Mouse (Mus musculus) ovary, postnatal 36 days (tissue): Measurements from ENCODE around the gene Neurl1a.

Experiments used
- DNase-seq: peaks from one replicate; pipeline ENCODE4 v3.0.0; 2022; ENCODE audit warnings: low spot score, mixed read lengths

Neurl1a gene

DNA sequence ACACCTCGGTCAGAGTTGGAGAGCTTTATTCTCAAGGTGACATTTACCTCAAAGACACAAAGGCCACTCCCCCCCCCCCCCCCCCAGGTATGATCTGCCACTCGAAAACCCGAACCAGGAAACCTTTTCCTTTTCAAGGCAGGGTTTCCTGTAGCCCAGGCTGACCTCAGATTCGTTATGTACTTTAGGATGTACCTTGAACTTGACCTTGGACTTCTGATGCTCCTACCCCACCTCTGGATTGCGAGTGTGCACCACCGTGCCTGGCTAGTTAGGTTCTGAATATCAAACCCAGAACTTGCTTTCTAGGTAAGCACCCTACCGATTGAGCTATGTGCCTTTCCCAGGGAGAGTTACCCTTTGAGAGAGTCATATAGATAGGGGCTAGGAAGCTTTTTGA is 69.7 kb downstream of the Neurl1a start:
- DNase-seq, result no peak

DNA sequence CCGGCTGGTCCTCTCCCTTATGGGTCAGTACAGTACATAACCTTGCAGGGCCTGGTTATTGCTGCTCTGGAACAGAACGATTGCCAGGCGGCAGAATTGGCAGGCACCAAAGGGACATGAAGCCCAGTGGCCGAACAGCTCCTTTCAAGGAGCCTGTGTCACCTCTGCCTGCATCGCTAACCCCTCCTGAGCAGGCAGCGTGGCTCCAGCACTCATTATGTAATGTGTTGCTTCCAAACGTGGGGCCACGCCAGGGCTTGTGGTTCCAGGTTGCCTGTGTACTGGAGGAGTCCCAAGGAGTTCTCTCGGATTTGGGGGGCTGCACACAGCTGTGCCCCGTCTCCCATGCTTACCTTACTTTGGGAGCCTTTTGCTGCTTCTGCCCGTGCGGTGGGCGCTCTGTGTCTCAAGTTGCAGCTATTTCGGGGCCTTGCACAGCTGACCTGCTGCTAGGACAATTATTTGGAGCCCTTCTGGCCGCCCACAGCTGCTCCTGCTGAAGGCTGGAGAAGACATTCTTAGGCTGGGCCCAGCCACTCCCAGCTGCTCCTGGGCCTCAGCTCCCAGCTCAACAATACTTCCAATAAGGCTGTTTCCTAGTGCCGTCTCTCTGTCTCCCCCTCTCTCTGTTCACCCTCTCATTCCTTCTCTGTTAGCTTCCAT is 70.4 kb downstream of the Neurl1a start:
- DNase-seq, result no peak

DNA sequence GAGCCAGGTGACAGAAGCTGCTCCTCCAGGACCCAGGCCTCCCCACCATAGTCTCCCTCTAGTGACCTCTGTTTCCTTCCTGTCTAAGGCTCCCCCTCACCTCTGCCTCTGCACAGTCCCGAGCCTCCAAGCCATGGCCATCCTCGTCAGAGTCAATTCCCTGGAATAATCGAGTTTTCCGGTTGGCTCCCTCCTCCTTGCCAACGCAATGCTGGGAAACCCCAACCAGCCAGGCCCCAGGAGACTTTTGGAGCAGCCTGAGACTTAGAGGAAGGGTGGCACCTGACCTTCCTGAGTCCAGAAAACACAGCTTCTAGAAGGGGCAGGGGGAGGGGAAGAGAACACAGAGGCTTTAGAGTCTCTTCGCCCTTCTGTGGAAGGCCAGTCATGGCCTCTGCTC is 72.3 kb downstream of the Neurl1a start:
- DNase-seq, result no peak

DNA sequence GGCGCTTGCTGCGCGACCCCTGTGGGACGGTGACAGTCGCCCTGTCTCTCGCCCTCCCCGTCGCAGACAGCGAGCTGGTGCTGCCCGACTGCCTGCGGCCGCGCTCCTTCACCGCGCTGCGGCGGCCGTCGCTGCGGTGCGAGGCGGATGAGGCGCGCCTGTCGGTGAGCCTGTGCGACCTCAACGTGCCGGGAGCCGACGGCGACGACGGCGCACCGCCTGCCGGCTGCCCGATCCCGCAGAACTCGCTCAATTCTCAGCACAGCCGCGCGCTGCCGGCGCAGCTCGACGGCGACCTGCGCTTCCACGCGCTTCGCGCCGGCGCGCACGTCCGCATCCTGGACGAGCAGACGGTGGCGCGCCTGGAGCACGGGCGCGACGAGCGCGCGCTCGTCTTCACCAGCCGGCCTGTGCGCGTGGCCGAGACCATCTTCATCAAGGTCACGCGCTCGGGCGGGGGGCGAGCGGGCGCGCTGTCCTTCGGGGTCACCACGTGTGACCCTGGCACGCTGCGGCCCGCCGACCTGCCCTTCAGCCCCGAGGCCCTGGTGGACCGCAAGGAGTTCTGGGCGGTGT is 74.5 kb downstream of the Neurl1a start:
- no peak for DNase-seq

DNA sequence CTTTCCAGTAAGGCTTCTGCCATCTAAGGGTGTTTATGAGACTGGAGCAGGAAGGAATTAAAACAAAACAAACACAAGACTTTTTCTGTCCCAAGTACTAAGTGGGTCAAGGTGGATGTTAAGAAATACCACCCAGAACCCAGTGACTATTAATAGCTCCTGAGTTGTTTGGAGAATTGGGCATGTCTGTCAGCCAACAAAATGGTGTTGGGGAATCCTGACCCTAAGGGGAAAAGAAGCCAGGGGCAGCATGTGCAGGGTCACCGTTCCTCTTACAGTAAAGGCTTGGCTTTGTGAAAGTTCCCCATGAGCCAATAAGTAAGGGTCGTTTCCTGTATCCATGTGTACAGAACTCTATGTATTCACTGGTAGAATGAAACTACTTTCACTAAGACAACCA is 76.4 kb downstream of the Neurl1a start:
- DNase-seq, result no peak

DNA sequence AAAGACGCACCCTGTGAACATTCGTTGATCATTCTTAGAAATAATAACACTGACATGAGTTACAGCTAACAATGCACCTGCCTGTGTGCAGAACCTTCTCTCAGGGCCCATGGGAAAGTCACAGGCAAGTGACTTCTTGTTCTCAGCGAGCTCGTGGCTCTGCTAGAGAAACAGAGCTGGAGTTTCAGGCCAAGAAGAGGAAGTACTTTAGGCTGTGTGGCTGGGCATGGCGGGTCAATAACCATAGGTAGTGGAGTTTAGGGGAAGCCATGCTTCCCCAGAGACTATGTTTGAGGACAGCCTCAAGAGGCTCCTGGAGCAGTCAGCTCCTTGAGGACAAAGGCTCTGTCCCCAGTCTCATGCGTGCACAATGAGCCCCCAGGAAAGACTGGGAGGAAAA is 77.3 kb downstream of the Neurl1a start:
- DNase-seq, result no peak

DNA sequence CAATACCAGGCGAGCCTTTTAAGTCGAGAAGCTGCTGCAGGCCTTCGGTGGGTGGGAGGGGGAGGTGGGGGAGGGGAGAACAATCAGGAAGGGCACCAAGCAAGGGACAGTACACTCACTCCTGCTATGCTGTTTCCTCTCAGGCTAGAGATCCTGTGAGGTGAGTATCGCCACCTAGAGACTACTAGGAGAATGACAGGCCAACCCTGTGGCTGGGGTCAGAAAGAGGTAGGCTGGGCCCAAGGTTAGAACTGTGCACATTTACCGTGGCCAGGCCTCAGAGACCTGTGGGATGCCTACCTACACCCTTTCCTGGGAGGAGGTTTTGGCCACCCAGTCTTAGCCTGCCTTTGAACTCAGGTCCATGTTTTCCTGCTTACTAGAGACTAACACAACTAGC is 81.0 kb downstream of the Neurl1a start:
- DNase-seq, result no peak

DNA sequence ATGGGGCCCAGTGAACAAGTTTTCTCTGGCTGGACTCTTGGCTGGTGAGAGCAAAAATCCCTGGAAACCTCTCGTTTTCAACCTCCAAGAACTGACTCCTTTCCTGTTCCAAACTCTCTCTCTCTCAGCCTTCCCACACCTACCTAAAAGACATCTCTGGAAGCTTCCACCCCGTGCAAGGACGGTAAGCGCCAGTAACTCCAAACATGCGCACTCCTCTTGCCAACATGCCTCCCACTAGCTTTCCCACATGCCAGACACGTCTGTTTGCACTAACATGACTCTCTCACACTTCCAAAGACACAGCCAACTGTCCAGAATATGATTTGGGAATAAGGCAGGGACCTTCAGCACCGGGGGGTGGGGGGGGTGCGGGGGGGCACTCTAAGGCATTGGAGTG is 82.6 kb downstream of the Neurl1a start:
- no peak for DNase-seq

DNA sequence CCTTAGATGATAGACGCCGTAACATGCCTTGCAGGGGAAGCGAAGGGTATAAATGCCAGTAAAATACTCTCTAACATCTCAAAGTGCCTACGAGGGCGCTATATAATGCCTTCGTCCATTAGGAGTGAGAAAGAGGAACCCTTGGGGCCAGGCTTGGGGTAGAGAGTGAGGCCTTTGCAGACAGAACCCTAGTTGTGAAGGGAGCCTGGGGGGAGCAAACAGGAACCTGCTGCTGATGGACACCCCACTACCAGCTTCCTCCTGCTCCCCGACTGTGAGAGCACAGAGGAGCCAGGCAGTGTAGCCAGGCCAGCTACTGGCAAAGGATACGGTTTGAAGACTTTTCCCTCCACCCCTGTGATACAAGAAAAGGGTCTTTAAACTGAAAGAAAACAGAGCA is 85.0 kb downstream of the Neurl1a start:
- DNase-seq, result no peak

DNA sequence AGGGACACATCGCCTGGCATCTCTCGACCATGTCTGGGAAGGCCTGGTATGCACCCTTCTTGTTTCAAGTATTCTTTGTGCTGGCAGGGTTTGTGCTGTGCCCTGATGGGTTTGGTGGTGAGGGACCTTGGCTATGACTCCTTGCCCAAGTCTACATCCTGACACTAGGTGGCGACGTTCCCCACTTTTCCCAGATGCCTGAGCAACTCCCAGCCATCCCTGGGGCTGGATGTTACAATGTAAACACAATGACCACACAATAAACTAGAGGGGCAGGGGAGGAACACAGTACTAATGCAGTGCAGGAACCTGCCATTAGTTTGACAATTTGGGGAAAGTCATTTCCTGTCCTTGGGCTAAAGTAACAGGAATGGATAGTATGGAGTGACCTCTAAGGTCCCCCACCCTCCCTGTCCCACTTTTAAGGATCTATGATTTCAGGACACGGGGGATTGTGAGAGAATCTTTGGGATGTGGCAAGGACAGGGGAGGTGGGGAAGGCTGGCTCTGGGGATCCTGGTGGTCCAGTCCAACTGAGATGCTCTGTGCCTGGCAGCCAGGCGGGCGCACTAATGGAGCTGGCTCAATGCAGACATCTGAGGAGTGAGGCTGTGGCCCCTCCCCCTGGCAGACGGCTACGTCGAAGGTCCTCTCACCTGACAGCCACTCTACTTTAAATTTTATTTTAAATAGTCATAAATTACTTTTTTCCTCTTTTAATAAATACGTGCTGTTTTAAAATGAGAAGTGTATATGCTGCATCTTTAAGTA is 85.9 kb downstream of the Neurl1a start:
- peak; percentile 68 for DNase-seq

DNA sequence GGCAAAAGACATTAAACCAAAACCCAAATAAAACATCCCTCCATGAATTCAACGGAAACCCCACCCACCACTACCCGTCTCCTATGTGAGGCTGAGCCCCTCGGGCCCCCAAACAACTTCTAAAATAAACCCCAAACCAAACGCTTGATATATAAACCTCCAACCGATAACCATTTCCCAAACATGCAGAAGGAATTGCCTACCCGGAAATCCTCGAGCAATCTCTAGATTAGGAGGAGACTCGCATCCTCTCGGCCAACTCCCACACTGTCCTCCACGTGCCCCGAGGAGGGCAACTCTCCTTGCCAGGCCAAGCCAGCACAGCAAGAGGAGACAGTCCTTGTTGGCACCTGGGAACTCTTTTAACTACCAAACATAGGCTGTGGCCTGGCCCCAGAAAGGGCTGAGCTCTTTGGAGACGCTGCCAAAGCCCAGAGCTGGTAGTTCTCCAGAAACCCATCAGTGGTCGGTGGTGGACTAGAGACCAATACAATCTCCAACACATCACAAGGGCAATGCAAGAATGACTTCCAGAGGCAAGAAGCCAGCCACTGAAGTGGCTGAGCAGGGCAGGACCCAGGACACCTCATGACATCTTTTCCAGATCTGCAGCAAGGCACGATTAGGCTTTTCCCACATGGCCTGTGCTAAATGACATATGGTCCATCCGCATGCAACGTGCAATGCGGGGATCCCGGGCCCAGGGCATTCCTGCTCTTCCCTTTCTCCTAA is 87.6 kb downstream of the Neurl1a start:
- no peak for DNase-seq

DNA sequence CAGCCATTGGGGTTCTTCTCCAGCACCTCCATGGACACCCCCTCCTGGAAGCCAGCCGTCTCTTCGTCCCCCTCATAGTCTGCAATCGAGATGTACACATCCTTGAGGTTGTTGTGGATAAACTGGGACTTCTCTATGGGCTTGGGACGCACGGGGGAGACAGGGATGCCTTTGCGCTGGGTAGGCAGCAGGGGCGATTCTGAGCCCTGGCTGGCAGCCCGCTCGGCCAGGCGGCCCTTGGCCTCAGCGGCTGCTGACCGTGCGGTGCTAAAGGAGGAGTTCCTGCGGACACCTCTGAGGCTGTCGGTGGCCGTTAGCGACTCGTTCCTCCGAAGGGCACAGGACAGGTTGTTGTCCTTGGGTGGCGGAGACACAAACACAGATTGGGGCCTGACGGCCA is 88.4 kb downstream of the Neurl1a start:
- no peak for DNase-seq

DNA sequence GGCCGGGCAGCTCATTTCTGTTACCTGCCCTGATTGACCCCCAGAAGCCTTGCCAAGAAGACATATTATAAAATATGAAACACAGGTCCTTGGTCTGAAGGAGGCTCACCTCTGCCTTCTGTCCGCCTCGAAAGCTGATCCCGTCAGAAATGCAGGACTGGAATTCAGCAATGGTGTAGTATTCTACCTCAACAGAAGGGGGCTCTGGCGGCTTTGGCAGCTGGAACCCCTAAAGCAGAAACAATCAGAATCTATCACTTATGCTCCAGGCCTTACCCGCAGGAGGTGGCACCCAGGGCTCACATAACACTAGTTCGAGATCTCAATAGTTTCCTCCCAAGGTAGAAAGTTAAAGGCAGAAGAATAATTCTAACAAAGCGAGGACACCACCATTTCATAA is 91.1 kb downstream of the Neurl1a start:
- DNase-seq, result no peak

DNA sequence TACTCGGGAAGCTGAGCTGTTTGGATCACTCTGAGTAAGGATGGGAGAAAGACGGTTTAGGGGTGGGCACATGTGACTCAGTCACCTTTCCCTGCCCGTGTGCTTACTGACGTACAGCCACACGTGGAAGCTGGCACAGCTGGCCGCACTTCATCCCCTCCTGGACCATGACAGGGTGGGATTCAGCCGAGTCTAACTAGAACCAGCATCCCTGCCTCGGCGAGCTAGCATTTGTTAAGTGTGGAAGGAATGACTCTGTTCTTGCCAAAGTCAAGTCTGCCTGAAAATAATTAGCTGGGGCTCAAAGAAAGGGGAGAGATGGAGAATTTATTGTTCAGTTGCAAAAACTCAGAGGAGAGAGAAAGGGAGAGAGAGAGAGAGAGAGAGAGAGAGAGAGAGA is 91.9 kb downstream of the Neurl1a start:
- DNase-seq, result no peak

DNA sequence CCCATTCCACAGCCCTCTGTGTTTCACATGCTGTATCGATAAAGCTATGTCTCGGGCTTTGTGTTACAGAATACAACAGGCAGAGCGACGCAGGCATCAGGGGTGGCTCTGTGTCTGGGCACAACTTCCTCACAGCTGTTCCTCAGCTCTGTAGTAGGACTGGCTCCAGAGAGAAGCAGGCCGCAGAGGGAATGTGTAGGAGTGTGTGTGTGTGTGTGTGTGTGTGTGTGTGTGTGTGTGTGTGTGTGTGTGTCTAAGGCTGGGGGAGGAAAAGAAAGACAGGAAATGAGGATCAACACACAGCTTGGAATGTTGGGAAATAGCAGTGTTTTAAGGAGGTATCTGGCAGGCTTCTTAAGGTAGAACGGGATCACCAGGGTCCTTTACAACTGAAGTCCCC is 98.1 kb downstream of the Neurl1a start:
- DNase-seq, result no peak

DNA sequence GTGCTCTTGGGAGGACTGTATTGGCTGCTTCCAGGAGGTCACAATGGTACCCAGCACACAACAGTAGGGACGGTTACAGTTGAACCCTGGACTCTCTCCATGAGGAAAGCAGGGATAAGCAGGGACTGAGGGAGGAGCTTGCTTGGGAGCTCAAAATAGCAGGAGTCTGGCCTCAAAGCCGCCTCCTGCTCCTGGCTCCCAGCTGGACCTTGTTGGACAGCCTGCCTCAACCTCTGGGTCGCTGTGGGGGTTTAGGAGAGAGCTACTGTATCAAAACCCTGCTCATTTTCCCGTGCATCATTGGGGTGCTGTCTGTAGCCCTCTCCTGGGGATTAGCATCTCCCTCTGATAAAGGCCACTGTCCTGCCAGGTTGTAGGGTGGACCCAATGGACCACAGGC is 100.8 kb downstream of the Neurl1a start:
- no peak for DNase-seq

DNA sequence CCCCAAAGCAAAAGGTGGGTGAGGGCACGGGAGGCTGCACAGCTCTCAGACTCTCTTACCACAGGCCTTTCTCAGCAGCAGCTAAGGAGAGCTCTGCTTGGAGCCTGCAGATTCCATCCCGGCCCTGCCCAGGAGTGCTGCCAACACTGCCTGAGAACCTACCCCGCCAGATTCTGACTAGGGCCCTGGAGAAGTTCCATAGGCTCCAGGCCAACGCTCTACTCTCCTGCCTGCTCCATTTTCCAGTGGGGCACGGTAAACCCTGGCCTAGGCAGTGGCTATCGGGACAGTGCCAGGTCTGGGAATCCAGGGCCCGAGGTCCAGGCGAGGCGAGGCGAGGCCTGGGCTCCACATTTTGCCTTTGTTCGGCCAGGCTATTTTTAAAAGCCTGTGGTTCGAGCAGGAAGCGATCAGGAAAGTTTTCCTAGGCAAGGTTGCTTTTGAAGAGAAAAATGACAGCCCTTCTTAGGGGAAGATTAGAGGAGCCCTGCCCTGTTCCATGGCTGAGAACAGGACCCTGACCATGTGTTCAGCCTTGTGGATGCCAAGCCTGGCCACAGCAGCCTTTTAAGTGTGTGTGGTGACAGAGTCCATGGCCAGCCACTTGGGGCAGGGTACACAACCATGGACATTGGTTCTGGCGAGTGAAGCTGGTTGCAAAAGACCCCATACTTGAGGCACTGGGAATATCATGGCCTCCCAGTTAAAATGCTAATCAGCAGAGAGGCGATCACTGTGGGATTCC is 101.3 kb downstream of the Neurl1a start:
- DNase-seq, result peak; percentile 77

DNA sequence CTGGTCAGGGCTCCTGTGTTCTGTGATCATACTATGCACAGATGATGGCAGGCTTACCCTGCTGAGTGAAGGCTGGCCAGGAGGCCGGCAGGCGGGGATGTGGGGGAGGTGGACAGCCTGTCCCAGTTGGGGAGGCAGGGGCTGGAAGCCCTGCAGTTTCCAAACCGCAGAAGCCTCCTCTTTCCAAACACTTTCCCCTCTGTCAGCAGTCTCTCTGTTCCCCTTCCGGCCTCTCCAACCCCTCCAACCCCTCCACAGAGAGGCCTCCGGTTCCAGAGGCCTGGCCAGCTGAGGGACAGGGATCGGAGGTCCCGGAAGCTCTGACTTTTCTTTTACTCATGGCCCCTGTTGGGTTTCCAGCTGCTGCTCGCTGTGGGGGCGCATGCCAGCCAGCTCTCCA is 102.3 kb downstream of the Neurl1a start:
- DNase-seq, result peak; percentile 57

DNA sequence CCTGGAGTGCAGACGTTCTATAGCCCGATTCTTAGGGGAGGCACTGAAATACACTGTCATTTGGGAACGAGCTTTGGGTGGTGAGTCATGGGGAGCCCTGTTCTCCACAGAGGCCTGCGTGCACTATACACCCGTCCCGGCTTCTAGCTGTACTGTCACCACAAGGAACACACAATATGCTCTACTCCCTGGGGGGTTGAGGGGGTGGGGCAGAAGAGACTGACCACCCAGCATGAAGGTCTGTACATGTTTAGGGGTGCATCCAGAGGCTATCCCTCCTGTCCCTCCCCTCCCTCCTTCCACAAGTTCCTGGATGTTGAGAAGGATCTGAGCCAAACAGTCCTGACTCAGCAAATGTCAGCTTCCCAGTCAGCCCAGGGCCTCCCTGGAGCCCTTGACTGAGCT is 103.4 kb downstream of the Neurl1a start:
- no peak for DNase-seq

DNA sequence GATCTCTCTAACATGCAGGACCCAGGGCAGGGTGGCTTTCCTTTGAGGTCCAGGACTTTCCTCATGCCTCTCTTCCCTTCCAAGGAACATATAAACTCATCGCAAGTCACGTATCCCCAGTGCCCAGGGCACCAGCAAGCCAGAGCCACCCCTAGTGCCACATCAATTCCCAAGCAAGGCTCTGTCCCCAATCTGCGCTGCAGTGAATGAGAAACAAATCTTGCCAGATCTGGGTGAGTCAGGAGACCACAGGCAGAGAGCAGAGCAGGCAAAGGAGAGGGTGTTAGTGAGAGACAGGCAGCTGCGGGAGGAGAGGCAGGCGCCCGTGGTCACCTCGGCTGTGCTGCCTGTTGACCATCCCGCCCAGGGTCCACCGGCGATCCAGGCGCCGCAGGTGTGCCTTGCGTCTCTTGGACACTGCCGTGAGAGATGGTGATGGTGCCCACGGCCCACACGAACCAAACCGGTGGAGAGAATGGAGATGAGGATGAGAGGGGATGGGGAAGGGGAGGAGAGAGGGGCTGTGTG is 104.1 kb downstream of the Neurl1a start:
- no peak for DNase-seq

DNA sequence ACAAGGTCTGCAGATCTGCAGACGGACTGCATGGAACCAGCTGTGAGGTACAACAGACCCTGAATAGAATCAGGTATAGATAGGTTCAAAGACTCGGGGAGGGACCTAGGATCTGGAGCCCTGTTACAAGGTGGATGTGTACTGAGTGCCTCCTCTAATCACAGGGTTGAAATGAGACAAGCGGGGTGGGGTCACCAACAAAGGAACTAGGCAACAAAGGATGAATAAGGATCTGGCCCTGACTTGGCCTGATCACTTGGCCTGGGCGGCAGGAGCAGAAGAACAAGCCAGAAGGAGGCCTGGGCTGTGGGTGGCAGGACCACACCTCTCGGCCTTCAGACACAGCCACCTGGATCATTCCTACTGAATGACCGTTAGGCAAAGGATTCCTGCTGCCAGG is 107.0 kb downstream of the Neurl1a start:
- DNase-seq, result no peak

DNA sequence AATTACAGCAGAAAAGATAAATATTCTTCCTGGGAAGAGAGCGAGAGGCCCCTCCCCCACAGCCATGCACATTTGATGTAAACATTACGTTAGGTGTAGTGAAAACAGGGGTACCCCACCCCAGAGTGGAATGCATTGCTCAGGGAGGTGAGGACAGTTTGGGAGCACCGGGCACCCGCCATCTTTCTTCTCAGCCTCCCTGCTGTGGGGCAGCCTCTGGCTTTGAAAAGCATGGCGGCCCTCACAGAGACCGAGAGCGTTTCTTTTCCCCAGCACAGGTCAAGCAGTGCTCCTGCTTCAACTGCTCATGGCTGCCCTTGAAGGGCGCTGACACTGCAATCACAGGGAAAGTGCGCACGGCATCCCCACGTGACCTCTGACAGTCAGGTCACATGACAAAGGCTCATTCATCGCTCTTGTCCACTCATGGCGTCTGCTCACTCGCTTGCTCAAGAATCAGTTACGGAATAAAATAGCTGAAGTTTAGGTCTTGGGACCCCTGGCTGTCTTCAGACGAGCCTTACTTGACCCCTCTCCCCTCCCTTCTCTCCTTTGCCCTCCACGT is 108.3 kb downstream of the Neurl1a start:
- no peak for DNase-seq
